Mouse (Mus musculus) forebrain, embryonic 16.5 days (tissue): ENCODE data around the gene Dynlt1c. TPM values are rescaled to one million over a fixed set of nuclear protein-coding genes. Genes with fewer than 3 reads are reported as not detected.
"Not testable (repeated sequence)": the region's sequence is repeated elsewhere in the genome, so short reads cannot be mapped to it uniquely, and the experiment has no call there.

ENCODE experiments used
- ATAC-seq: fragments of 200-750 bp; cut with Nextera tagmentation; 2 replicates; pipeline ENCODE4 v1.8.0; 2017; ENCODE audit warnings: mild to moderate bottlenecking, moderate library complexity
- H3K27ac ChIP-seq: fragments of 300-500 bp; sonication (generic); 2 replicates; pipeline ENCODE4 v1.5.1; 2014; ENCODE audit warnings: low read length, control low read depth
- H3K27me3 ChIP-seq: fragments of 300-500 bp; sonication (generic); replicated peaks from 2 replicates; pipeline ENCODE4 v1.6.1; 2014; ENCODE audit warnings: low read length; ENCODE audit not compliant: control insufficient read depth, insufficient read depth
- H3K36me3 ChIP-seq: fragments of 300-500 bp; sonication (generic); 2 replicates; pipeline ENCODE4 v1.6.1; 2014; ENCODE audit not compliant: control insufficient read depth, insufficient read depth
- H3K4me1 ChIP-seq: fragments of 300-500 bp; sonication (generic); replicated peaks from 2 replicates; pipeline ENCODE4 v1.6.1; 2014; ENCODE audit warnings: low read length; ENCODE audit not compliant: control insufficient read depth, insufficient read depth
- H3K4me2 ChIP-seq: fragments of 300-500 bp; sonication (generic); 2 replicates; pipeline ENCODE4 v1.6.1; 2014; ENCODE audit warnings: mild to moderate bottlenecking, low read length, control low read depth
- H3K4me3 ChIP-seq: fragments of 300-500 bp; sonication (generic); replicated peaks from 2 replicates; pipeline ENCODE4 v1.5.1; 2014; ENCODE audit warnings: mild to moderate bottlenecking, low read length, control low read depth
- H3K9ac ChIP-seq: fragments of 300-500 bp; sonication (generic); replicated peaks from 2 replicates; pipeline ENCODE4 v1.6.1; 2014; ENCODE audit warnings: low read depth, low read length, control low read depth
- H3K9me3 ChIP-seq: fragments of 300-500 bp; sonication (generic); 2 replicates; pipeline ENCODE4 v1.6.1; 2016; ENCODE audit warnings: low read length; ENCODE audit not compliant: control insufficient read depth
- WGBS: fragments of 180-500 bp; shearing (Covaris S2); extraction: QIAGEN DNeasy Blood & Tissue Kit; methylation state at CpG from one replicate; pipeline ENCODE4 v1.1.7; 2014; 5-methylcytosine and 5-hydroxymethylcytosine counted together
- polyA plus RNA-seq: library from polyadenylated mRNA; unstranded; fragments of >200 nt; fragmentation: Nextera tagmentation; extraction: Ambion mirVana; gene quantifications from 2 replicates; pipeline ENCODE4 v1.2.1, GENCODE M21; 2015

The Dynlt1c gene
- polyA plus RNA-seq, 1 experiment from 2014 or later = 62.4 TPM

DNA sequence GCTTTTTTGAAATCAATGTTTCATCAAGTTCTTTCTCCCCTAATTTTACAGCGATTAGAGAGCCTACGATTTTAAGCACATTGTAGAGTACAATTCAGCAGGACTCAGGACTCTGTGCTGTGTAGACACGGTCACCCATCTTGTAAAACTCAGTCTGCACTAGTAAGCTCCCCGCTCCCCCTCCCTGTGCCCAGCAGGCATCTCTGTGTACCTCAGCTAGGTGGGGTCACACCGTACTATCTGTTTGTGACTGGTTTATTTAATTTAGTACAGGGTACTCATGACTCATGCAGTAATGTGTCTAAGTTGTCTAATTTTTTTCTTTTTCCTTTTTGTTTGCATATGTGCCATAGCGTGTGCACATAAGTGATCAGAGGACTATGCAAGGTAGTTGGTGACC, 31.4 kb downstream of the Dynlt1c start:
- not testable (repeated sequence) for H3K9ac ChIP-seq, H3K36me3 ChIP-seq, H3K4me3 ChIP-seq, H3K27ac ChIP-seq, H3K27me3 ChIP-seq, H3K4me2 ChIP-seq, H3K9me3 ChIP-seq, H3K4me1 ChIP-seq, ATAC-seq
- WGBS = 80% methylated on average over 6 of the region's 6 CpGs

DNA sequence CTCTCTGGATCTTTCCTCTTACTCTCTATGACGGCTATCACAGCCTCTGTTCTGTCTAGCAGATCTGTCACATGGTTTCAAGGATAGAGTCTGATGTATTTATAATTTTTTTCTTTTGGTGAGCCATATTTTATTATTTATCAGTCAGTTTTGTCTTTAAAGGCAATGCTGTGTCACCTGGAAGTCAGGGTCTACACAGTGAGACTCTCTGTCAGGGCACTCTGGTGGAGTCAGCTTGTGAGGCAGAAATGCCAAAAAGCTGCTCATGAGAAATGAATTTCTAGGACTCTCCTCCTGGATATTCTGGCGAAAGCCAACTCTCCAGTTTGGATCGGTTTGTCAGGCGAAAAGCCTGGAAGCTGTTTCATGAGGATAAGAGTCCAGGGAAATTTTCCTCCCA, 34.3 kb downstream of the Dynlt1c start:
- not testable (repeated sequence) for H3K4me3 ChIP-seq, H3K4me1 ChIP-seq, H3K27me3 ChIP-seq, H3K9ac ChIP-seq, H3K9me3 ChIP-seq, H3K4me2 ChIP-seq, H3K36me3 ChIP-seq, H3K27ac ChIP-seq, ATAC-seq
- WGBS = 100% methylated on average over 1 of the region's 4 CpGs

DNA sequence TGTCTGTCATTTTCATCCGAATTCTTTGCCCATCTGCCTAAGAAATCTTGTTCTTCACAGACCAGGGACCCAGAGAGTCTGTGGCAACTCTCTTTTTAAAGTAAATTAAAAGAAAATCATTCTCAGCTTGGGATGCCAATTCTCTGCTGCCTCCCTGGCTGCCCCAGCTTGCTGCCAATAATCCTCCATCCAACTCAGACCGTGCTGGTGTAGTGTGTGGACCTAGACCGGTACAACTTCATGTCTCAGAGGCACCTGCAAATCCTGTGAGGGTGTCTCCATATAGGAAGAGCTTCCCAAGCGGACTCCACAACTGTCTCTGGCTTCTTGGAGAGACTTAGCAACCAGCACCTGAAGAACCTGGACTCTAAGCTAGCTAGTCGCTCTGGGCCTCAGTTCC, 35.4 kb downstream of the Dynlt1c start:
- WGBS = 86% methylated on average over 5 of the region's 5 CpGs
- no peaks in the 10 kb centered on the region for H3K27me3 ChIP-seq
- H3K27ac ChIP-seq = no peak overlapping the region
- no peak overlapping the region for H3K9ac ChIP-seq
- no peak for ATAC-seq
- no peak overlapping the region for H3K4me2 ChIP-seq
- H3K4me3 ChIP-seq = no peak overlapping the region
- H3K36me3 ChIP-seq = no peaks in the 10 kb centered on the region
- H3K4me1 ChIP-seq = no peaks in the 10 kb centered on the region
- H3K9me3 ChIP-seq = no peaks in the 10 kb centered on the region

DNA sequence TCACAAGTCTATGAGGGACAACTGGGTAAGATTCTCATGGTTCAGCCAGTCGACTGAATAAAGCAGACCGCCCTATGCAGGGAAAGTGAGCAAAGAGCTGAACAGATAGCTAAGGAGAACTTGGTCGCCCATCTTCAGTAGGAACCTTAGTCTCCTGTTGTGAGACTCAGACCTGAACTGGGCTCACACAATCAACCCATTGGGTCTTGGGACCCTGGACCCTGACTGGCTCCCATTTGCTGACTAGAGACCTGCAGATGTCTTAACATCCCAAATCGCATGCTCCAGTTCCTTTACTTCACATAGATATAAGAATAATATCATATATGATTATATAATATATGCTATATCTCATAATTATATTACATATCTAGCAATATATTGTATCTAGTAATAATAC, 36.0 kb downstream of the Dynlt1c start:
- H3K4me3 ChIP-seq = not testable (repeated sequence)

DNA sequence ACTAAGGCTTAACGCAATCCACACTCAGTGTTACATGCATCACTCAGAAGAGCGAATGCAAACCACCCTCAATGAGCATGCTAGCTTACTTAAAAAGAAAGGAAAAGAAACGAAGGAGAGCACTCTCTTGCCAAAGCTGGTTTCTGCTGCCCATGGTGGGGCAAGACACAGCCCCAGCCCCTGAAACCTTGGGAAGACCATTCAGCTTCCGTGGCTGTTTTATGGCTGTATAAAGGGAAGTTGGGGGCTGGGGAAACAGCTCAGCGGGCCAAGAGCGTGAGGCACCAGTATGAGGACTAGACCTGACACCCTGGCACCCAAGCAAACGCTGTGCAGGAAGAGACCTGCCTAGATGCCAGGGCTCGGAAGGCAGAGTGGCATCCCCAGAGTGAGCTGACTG, 37.0 kb downstream of the Dynlt1c start:
- WGBS = 86% methylated on average over 8 of the region's 8 CpGs
- H3K27me3 ChIP-seq, H3K4me3 ChIP-seq, H3K36me3 ChIP-seq, ATAC-seq, H3K9me3 ChIP-seq, H3K27ac ChIP-seq, H3K4me2 ChIP-seq, H3K9ac ChIP-seq, H3K4me1 ChIP-seq: not testable (repeated sequence)

More for the DNA sequence above, 36.0 kb downstream of the Dynlt1c start:
- not testable (repeated sequence) for H3K9me3 ChIP-seq, ATAC-seq, H3K4me2 ChIP-seq, H3K27me3 ChIP-seq, H3K36me3 ChIP-seq, H3K4me1 ChIP-seq, H3K9ac ChIP-seq, H3K27ac ChIP-seq
- 98% methylated on average over 3 of the region's 4 CpGs for WGBS

DNA sequence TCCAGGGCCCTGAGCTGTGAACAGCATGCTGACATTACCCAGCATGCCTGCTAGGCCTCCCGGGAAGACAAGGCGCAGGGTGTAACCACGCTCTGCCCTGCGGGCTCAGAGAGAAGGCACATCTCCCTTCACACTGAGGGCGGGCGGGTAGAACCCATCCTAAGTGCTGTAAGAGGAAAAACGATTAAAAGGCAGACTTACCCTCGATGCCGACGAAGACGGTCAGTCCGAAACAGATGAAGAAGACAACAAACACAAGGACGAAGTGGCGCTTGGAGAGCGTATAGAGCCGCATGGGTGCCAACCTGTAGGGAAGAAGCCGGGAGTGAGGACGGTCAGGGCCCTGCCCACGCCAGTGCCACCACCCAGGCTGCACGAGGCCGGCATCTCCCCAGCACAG, 38.0 kb downstream of the Dynlt1c start:
- not testable (repeated sequence) for H3K9ac ChIP-seq, ATAC-seq, H3K4me2 ChIP-seq, H3K4me1 ChIP-seq, H3K4me3 ChIP-seq, H3K9me3 ChIP-seq, H3K27me3 ChIP-seq, H3K36me3 ChIP-seq, H3K27ac ChIP-seq
- 93% methylated on average over 15 of the region's 21 CpGs for WGBS

DNA sequence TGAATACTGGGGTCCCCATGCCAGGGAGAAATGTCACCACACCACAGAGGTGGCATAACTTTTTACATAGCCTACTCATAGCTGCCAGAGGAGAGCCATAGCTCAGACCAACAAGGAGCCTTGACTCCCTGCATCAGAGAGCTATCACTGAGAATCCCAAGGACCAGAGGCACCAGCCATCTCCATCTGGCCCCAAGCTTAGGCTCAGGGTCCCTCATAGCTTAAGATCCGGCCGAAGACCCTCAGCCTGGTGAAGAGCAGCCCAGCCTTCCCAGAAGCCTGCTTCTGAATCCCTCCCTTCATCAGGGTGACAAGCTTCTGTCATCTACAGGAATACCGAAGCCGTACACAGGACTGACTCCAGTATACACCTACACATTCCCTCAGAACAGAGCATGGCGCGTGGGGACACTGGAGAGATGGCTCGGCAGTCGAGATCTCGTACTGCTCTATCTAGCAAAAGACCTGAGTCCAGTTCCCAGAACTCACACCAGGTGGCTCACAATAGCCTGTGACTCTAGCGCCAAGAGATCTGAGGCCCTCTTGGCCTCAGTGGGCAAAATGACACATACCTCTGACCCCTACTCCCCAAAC, 38.7 kb downstream of the Dynlt1c start:
- H3K27ac ChIP-seq, H3K9me3 ChIP-seq, H3K36me3 ChIP-seq, ATAC-seq, H3K27me3 ChIP-seq, H3K4me3 ChIP-seq, H3K9ac ChIP-seq, H3K4me1 ChIP-seq, H3K4me2 ChIP-seq: not testable (repeated sequence)
- WGBS = 96% methylated on average over 10 of the region's 10 CpGs

DNA sequence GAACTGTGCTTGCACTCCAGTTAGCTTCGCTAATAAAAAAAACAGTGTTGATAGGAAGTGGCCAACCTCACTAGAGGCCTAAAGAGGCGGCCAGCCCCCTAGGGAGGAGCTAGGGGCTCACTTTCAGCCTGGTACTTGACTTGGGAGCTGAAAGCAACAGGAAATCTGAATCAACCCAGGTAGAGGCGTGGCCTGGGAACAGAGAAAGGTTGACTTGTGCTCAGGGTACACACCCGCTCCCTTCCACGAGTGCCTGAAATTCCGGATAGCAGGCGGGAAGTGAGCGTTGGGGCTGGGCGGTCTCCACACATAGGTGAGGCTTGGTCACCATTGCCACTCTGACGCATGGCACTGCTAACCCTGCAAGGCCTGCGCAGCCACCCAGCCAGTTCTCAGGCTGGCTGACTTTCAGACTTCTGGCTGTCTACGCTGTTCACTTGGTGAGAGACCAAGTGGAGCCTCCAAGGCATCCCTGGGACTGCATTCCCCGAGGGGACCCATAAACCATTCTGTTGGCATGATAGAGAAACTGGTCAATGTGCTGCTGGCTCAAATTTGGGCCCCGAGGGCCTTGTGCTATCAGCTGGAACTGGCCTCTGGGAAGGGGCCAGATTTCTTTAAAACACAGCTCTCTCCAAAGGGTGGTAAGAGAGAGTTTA, 39.4 kb downstream of the Dynlt1c start:
- H3K9ac ChIP-seq, ATAC-seq: not testable (repeated sequence)
- 83% methylated on average over 14 of the region's 14 CpGs for WGBS

DNA sequence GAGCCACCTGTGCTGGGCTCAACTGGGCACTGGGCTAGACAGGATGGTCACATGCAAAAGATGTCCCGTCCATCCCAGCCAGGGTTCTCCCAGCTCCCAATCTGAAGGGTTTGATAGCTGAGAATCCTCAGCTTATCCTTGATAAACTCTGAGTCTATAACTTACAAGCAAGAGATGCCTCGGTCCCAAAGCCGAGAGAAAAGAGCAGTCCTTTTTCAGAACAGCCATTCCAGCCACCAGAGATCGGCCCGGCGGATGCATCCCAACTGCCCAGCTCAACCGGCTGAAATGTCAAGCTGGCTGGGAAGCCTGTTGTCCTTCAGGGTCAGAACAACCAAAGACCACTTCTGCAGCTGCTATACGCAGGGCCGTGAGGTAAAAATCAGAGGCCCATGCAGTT, 42.7 kb downstream of the Dynlt1c start:
- H3K4me2 ChIP-seq, H3K4me3 ChIP-seq, H3K27me3 ChIP-seq, H3K36me3 ChIP-seq, ATAC-seq, H3K27ac ChIP-seq, H3K4me1 ChIP-seq, H3K9me3 ChIP-seq, H3K9ac ChIP-seq: not testable (repeated sequence)
- WGBS = 91% methylated on average over 8 of the region's 9 CpGs

More for the DNA sequence above, 39.4 kb downstream of the Dynlt1c start:
- not testable (repeated sequence) for H3K4me1 ChIP-seq, H3K27ac ChIP-seq, H3K4me2 ChIP-seq, H3K36me3 ChIP-seq, H3K27me3 ChIP-seq, H3K4me3 ChIP-seq, H3K9me3 ChIP-seq

DNA sequence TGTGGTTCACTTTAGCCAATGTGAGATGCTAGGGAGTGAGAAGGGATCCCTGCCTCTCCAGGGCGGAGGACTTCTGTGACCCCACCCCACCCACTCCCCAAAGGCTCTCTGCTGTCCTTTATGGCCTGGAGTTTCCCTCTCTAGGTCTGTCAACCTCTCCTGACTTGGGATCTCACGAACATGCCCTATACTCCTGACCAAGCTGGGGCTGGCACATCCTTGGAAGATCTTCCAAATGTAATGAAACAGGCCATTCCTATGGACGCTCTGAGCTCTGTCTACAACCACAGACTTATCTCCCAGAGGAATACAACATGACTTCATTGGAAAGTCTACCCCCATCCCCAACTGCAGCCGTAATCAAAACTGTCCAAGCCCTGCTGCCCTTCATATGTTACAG, 43.2 kb downstream of the Dynlt1c start:
- H3K4me1 ChIP-seq, H3K36me3 ChIP-seq, H3K9me3 ChIP-seq, H3K27ac ChIP-seq, H3K4me3 ChIP-seq, H3K4me2 ChIP-seq, H3K9ac ChIP-seq, H3K27me3 ChIP-seq, ATAC-seq: not testable (repeated sequence)
- WGBS = 93% methylated on average over 4 of the region's 4 CpGs
